Mouse (Mus musculus) right cerebral cortex, adult 18-20 months (tissue): ENCODE results near the gene C130032M10Rik.
"Not testable (repeated sequence)": the region's sequence is repeated elsewhere in the genome, so short reads cannot be mapped to it uniquely, and the experiment has no call there.

Experiments
- DNase-seq: peaks from one replicate; pipeline ENCODE4 v3.0.0; 2022; ENCODE audit warnings: mixed read lengths

The C130032M10Rik gene

DNA sequence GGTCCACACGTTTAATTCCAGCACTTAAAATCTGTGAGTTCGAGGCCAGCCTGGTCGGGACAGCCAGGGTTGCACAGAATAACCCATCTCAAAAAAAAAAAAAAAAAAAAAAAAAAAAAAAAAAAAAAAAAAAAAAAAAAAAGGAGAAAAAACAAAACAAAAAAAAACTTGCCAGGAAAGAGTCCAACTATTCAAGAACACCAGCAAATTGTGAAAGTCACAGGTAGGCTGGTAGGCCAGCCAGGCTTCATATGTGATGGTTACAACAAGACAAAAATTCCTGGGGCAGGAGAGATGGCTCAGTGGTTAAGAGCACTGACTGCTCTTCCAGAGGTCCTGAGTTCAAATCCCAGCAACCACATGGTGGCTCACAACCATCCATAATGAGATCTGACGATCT is 5.0 kb downstream of the C130032M10Rik start:
- DNase-seq = not testable (repeated sequence)

- no peak for DNase-seq
Measured at GRCm38 (mm10) chr9:114522041-114522440, 6.5 kb downstream of the C130032M10Rik start.

DNA sequence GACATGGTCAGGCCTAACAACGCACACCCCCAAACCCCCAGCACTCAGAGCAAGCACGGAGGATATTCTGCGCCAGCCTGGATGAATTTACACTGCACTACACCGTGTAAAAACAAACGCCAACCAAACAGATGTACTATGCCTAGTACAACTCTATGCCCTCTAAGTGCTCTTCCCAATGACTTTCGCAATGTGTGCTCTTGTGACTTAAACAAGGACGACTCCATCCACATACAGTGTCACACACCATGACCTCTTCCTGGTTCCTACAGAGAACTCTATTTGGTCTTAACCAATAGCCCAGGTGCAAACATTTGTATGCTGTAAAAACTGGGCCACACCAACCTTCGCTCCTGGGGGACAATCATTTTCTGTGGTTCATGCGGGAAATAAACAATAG is 7.0 kb downstream of the C130032M10Rik start:
- no peak for DNase-seq

- DNase-seq = no peak
Measured at GRCm38 (mm10) chr9:114525073-114525633, 9.7 kb downstream of the C130032M10Rik start.

DNA sequence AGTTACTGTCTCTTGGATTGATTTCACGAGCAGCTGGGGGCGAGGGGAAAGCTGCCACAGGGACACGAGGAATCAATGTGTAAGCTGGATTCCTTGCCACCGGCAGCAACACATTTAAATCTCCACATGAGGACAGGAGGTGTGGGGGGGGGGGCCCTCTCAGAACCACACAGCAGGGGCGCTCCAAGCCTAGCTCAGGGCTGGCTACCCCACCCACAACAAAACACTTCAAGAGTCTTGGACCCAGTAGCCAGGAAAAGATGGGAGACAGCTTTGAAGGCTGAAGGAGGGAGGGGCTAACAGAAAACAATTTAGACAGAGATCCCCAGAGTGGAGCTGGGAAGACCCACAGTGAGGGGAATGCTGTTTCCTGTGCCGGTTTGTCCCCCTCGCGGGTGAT is 10.4 kb downstream of the C130032M10Rik start:
- DNase-seq = no peak

GRCm38 (mm10) chr9:114526581-114526980 is 11.1 kb downstream of the C130032M10Rik start:
- DNase-seq = no peak

DNA sequence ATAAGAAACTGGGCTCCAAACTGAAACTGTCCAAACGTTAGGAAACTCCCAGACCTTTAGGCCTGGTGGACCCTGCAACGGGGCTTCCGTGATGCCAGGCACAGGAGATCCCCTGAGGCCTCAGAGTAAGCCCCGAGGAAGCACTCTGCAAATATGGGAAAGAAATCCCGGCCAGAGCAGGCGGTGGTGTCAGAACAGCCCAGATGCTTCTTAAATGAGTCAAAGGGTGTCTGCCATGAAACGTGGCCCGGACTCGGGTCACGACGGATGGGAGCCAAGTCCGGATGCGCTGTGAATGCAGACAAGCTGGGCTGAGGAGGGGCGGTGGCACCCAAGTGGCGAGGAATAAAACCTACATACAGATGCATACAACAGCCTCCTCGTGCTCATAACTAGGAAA is 11.6 kb downstream of the C130032M10Rik start:
- no peak for DNase-seq

GRCm38 (mm10) chr9:114527992-114528679 is 12.6 kb downstream of the C130032M10Rik start:
- no peak for DNase-seq

GRCm38 (mm10) chr9:114528680-114529048 is 13.2 kb downstream of the C130032M10Rik start:
- DNase-seq = no peak

DNA sequence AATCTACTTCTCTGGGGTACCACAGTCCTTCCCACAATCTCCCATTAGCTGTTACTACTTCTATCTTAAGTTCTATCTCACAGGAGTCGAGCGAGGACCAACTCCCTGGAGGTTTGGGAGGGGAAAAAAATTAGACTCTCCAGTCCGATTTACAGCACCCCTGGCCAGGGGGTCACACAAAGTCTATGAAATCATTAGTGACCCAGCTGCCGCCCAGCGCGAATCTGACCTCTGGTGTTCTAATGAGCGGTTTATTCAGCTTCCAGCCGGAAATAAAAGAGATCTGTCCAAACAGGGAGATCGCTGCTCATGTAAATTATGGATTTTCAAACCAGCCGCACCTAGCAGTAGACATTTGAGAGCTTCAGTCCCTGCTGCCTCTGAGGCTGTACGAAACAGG is 15.8 kb downstream of the C130032M10Rik start:
- no peak for DNase-seq

DNA sequence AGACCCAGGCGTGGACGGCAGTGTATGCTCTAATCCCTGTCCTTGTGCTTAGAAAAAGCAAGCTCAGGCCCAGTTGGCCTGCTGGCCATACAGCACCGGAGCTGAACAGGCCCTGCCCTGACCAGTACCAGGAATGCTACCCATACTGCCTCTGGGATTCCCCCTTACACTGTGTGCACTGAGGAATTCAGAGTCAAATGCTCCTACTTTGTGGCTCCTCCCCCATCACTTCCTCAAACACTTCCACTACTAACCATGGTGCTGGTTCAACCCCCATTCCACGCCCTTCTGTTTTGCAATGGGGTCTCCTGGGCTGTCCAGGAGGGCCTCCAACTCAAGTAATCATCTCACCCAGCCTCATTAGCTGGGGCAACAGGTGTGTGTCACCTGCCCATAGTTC is 18.4 kb downstream of the C130032M10Rik start:
- DNase-seq = no peak

GRCm38 (mm10) chr9:114534747-114535517 is 19.4 kb downstream of the C130032M10Rik start:
- DNase-seq = peak; percentile 27

DNA sequence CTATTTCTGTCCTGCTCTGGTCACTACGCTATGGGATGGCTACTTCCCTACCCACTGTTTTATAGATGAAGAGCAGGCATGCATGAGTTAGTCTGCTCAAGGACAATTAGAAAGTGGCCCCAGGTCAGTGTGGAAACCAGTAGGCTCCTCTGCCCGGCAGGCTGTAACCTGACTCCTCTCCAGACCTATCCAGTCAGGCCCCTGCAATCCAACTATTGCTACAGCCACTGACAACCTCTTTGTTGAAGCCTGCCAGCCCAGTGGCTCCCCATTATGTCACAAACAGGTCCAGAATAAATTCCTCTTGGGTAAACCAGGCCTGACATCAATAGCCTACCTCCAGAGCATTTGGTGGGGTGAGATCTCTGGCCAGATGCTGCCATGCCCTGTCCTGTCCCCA is 21.1 kb downstream of the C130032M10Rik start:
- DNase-seq = no peak

- DNase-seq = no peak
Measured at GRCm38 (mm10) chr9:114538996-114539563, 23.6 kb downstream of the C130032M10Rik start.

DNA sequence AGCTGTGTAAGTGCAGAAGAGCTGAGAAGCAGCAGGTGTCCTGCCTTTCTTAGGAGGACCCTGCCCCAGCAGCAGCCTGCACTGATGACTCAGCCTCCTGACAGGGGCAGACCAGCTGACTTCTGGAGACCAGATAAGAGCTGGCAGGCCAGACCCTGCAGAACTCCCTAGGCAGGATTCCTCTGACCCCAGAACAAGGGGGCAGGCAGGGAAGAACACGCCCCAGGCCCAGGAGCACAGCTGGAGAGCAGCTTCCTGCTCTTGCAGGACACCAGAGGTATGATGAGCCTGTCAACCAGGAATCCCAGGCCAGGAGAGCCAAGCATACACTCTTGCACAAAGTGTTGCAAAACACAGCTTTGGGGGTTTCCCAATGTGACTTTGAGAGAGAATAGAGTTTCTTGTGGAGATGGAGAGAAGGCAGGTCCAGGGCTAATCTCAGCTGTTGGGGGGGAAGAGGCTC is 25.8 kb downstream of the C130032M10Rik start:
- no peak for DNase-seq

DNA sequence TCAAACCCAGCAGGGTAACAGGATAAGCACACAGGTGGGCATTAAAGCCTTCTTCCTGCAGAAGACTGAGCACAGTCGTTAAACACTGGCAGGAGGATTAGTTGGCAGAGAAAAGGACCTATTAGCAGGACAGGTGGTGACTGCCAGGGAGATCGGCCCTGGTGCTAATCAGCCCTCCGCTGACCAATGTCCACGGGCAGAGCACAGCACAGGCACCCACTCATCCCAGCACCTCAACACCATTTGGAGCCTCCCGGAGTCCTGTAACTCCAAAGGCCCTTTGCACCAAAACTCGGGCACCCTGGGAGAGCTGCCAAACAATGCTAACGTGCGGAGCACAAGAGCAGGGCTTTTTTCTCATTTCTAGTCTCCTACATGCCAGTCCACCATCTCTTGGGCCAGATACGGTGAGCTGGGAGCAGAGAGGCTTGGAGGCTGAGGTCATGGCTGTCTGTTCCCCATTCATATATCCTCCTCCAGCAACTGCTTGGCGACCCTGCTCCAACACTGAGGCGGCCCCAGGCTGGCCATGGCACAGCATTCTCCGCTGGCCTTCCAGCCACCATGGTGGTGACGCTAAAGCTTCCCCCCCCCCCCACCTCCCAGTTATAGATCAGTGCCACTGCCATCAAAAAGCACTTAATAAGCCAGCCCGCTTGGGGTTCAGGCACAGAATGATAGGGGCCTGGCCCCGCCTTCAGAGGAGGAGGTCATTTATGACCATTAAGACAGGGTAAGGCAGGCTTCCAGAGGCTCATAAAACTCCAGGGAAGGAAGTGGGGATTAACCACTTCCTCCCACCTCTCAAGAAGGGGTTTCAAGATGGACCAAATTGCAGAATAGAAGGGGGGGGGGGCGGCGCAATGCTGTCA is 28.6 kb downstream of the C130032M10Rik start:
- no peak for DNase-seq

DNA sequence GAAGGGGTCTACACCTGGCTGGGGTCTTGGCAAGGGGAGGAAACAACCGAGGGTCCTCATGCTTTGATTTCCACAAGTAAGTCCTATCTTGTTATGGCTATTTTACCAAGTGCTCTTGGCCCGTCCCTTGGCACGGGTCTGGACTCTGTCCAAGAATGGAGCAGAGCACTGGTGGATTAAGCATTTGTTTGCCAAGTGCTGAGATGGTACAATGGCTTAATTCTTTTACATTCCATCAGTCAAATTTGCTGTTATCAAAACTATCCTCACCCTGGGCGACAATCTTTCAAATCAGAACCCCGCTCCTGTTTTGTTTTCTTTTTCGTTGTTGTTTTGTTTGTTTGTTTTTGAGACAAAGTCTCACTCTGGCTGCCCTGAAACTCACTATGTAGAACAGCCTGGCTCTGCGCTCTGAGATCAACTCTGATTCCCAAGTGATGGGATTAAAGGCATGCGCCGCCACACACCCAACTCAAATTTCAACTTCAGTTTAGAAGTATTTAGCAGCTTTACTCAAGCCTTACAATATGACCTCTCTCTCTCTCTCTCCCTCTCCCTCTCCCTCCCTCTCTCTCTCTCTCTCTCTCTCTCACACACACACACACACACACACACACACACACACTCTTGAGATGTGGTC is 29.4 kb downstream of the C130032M10Rik start:
- no peak for DNase-seq

DNA sequence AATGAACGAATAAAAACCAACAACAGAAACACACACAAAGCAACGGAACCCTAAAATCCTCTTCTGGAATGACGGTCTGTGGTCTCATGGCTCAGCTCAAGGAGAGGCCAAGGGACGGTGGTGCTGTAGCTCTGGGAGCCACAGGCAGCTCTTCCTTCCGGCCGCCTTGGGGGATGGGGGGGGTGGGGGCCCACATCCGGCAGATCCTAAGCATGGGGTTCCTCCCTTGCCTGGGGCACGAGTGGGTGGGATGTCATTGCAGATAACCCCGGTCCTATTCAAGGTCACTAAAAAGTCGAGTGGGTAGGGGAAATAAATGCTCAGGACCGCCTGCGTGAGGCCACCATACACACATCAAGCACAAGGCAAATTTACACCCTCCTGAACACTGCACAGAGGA is 31.3 kb downstream of the C130032M10Rik start:
- DNase-seq = no peak

DNA sequence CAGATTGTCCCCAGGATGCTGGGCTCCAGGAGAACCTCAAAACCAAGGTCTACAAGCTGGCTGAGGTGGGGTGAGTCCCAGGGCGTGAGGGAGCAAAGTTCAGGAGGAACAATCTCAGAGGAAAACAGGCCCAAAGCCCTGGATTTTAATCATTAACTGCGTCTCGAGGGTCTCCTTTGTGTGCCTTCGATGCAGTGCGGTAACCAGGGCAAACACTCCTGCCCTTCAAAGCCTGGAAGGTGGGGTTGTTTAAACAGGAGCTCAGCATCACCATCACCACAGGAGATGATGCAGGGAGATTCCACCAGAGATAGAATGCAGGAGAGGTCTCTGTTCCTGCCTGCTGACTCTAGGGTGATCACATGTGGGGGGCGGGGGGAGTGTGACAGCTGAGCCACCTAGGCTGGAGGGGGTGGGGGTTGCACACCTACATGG is 32.2 kb downstream of the C130032M10Rik start:
- no peak for DNase-seq

- DNase-seq = no peak
Measured at GRCm38 (mm10) chr9:114548496-114548895, 33.0 kb downstream of the C130032M10Rik start.

- no peak for DNase-seq
Measured at GRCm38 (mm10) chr9:114549117-114549516, 33.6 kb downstream of the C130032M10Rik start.

DNA sequence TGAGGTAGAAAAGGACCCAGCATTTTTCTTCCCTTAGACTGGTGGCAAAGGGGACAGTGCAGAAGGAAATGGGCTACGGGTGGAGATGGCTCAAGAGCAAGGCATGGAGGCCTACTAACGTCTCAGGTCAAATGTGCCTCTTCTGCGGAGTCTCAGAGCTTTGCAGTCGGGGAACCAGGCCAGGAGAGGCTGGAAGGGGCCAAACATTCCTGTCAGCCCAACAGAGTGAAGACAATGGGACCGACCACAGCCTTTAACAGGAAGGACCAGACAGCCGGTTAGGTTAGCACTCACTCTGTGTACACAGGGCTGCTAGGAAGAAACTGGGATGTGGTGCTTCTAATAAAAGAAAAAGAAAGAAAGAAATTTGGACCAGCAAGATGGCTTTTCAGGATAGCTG is 34.5 kb downstream of the C130032M10Rik start:
- no peak for DNase-seq
